Mouse (Mus musculus): ENCODE measurements around the gene Klhl1. TPM values are rescaled to one million over a fixed set of nuclear protein-coding genes. Genes with fewer than 3 reads are reported as not detected.

Gene Klhl1
- 2.0 and 2.9 TPM in 2 replicates for polyA plus RNA-seq (2014; fragmentation: Nextera tagmentation; extraction: Ambion mirVana)

- Histone ChIP-seq H3K27ac (ENCODE audit: low read depth, low read length) (0 out of 2 replicates have a peak within 1 kb of the TSS, but pooled peaks have one; percentile 17), H3K4me2 (ENCODE audit: low read length) (peak within 1 kb of the TSS; percentile 88), H3K27me3 (replicated peaks; ENCODE audit: control insufficient read depth, insufficient read depth, low read length) (no peaks in the 10 kb centered on the region), H3K9ac (ENCODE audit: low read length) (peak within 1 kb of the TSS; percentile 70), H3K4me3 (ENCODE audit: low read depth, low read length) (peak within 1 kb of the TSS; percentile 49), H3K4me1 (ENCODE audit: control insufficient read depth, insufficient read depth, low read length) (no peaks in the 10 kb centered on the region), H3K36me3 (ENCODE audit: control insufficient read depth, insufficient read depth, low read length) (no peaks in the 10 kb centered on the region), H3K9me3 (replicated peaks; ENCODE audit: control insufficient read depth, low read length) (no peaks in the 10 kb centered on the region)
- 41% methylated on average over 13 of the region's 13 CpGs for WGBS
- peak; percentile 86 for ATAC-seq
- DNase-seq (ENCODE audit: low spot score): peak; percentile 61
Measured at GRCm38 (mm10) chr14:96518954-96519682, at the start of gene Klhl1. TSS of gene Klhl1 (minus strand) at chr14:96519102.

- no peaks in the 10 kb centered on the region for H3K4me1 ChIP-seq (ENCODE audit: control insufficient read depth, insufficient read depth, low read length)
- 98% methylated on average over 2 of the region's 2 CpGs for WGBS
- no peak overlapping the region for H3K27ac ChIP-seq (ENCODE audit: low read depth, low read length)
- no peak overlapping the region for H3K4me3 ChIP-seq (ENCODE audit: low read depth, low read length)
- no peaks in the 10 kb centered on the region for H3K27me3 ChIP-seq (replicated peaks; ENCODE audit: control insufficient read depth, insufficient read depth, low read length)
- ATAC-seq: no peak
- H3K9me3 ChIP-seq (replicated peaks; ENCODE audit: control insufficient read depth, low read length): no peaks in the 10 kb centered on the region
- DNase-seq (ENCODE audit: low spot score): no peak
- H3K4me2 ChIP-seq (ENCODE audit: low read length): no peak overlapping the region
- no peaks in the 10 kb centered on the region for H3K36me3 ChIP-seq (ENCODE audit: control insufficient read depth, insufficient read depth, low read length)
- no peak overlapping the region for H3K9ac ChIP-seq (ENCODE audit: low read length)
Measured at GRCm38 (mm10) chr14:96553668-96554067, 34.8 kb upstream of the Klhl1 start.

GRCm38 (mm10) chr14:96518151-96518953 lies 550 bp downstream of the Klhl1 start:
- 0 out of 2 replicates have a peak overlapping the region, but pooled peaks have one; percentile 17 for H3K27ac ChIP-seq (ENCODE audit: low read depth, low read length)
- DNase-seq (ENCODE audit: low spot score): peak; percentile 65
- H3K4me2 ChIP-seq (ENCODE audit: low read length): peak overlapping the region; percentile 88
- H3K9me3 ChIP-seq (replicated peaks; ENCODE audit: control insufficient read depth, low read length): no peaks in the 10 kb centered on the region
- H3K4me1 ChIP-seq (ENCODE audit: control insufficient read depth, insufficient read depth, low read length): no peaks in the 10 kb centered on the region
- H3K27me3 ChIP-seq (replicated peaks; ENCODE audit: control insufficient read depth, insufficient read depth, low read length): no peaks in the 10 kb centered on the region
- H3K36me3 ChIP-seq (ENCODE audit: control insufficient read depth, insufficient read depth, low read length): no peaks in the 10 kb centered on the region
- H3K4me3 ChIP-seq (ENCODE audit: low read depth, low read length): peak overlapping the region; percentile 49
- peak overlapping the region; percentile 70 for H3K9ac ChIP-seq (ENCODE audit: low read length)
- peak; percentile 82 for ATAC-seq
- WGBS: under 1% methylated on average over 35 of the region's 35 CpGs

GRCm38 (mm10) chr14:96517727-96518126 lies 1.2 kb downstream of the Klhl1 start:
- ATAC-seq: peak; percentile 45
- H3K27ac ChIP-seq (ENCODE audit: low read depth, low read length): no peak overlapping the region
- 5% methylated on average over 9 of the region's 9 CpGs for WGBS

GRCm38 (mm10) chr14:96499936-96500335 lies 19.0 kb downstream of the Klhl1 start:
- Histone ChIP-seq H3K4me1 (ENCODE audit: control insufficient read depth, insufficient read depth, low read length) (no peaks in the 10 kb centered on the region), H3K9ac (ENCODE audit: low read length) (no peak overlapping the region), H3K4me3 (ENCODE audit: low read depth, low read length) (no peak overlapping the region), H3K36me3 (ENCODE audit: control insufficient read depth, insufficient read depth, low read length) (no peaks in the 10 kb centered on the region), H3K4me2 (ENCODE audit: low read length) (no peak overlapping the region), H3K9me3 (replicated peaks; ENCODE audit: control insufficient read depth, low read length) (no peaks in the 10 kb centered on the region), H3K27ac (ENCODE audit: low read depth, low read length) (no peak overlapping the region), H3K27me3 (replicated peaks; ENCODE audit: control insufficient read depth, insufficient read depth, low read length) (no peaks in the 10 kb centered on the region)
- no peak for DNase-seq (ENCODE audit: low spot score)
- ATAC-seq: no peak
- 93% methylated on average over 2 of the region's 2 CpGs for WGBS

More at GRCm38 (mm10) chr14:96517727-96518126, 1.2 kb downstream of the Klhl1 start:
- H3K9ac ChIP-seq (ENCODE audit: low read length): peak overlapping the region; percentile 70
- H3K4me1 ChIP-seq (ENCODE audit: control insufficient read depth, insufficient read depth, low read length): no peaks in the 10 kb centered on the region
- peak overlapping the region; percentile 49 for H3K4me3 ChIP-seq (ENCODE audit: low read depth, low read length)
- peak overlapping the region; percentile 88 for H3K4me2 ChIP-seq (ENCODE audit: low read length)
- no peaks in the 10 kb centered on the region for H3K36me3 ChIP-seq (ENCODE audit: control insufficient read depth, insufficient read depth, low read length)
- DNase-seq (ENCODE audit: low spot score): peak; percentile 28
- H3K27me3 ChIP-seq (replicated peaks; ENCODE audit: control insufficient read depth, insufficient read depth, low read length): no peaks in the 10 kb centered on the region
- no peaks in the 10 kb centered on the region for H3K9me3 ChIP-seq (replicated peaks; ENCODE audit: control insufficient read depth, low read length)

- Histone ChIP-seq H3K9me3 (replicated peaks; ENCODE audit: control insufficient read depth, low read length) (no peaks in the 10 kb centered on the region), H3K4me2 (ENCODE audit: low read length) (no peak overlapping the region), H3K36me3 (ENCODE audit: control insufficient read depth, insufficient read depth, low read length) (no peaks in the 10 kb centered on the region), H3K9ac (ENCODE audit: low read length) (no peak overlapping the region), H3K4me3 (ENCODE audit: low read depth, low read length) (no peak overlapping the region), H3K27ac (ENCODE audit: low read depth, low read length) (no peak overlapping the region), H3K27me3 (replicated peaks; ENCODE audit: control insufficient read depth, insufficient read depth, low read length) (no peaks in the 10 kb centered on the region), H3K4me1 (ENCODE audit: control insufficient read depth, insufficient read depth, low read length) (no peaks in the 10 kb centered on the region)
- ATAC-seq (peak; percentile 77), DNase-seq (ENCODE audit: low spot score) (peak; percentile 63)
- WGBS: 13% methylated on average over 2 of the region's 2 CpGs
Measured at GRCm38 (mm10) chr14:96471812-96472211, 47.1 kb downstream of the Klhl1 start.

GRCm38 (mm10) chr14:96471336-96471735 lies 47.6 kb downstream of the Klhl1 start:
- Histone ChIP-seq H3K9me3 (replicated peaks; ENCODE audit: control insufficient read depth, low read length) (no peaks in the 10 kb centered on the region), H3K4me2 (ENCODE audit: low read length) (no peak overlapping the region), H3K4me3 (ENCODE audit: low read depth, low read length) (no peak overlapping the region), H3K36me3 (ENCODE audit: control insufficient read depth, insufficient read depth, low read length) (no peaks in the 10 kb centered on the region), H3K27ac (ENCODE audit: low read depth, low read length) (no peak overlapping the region), H3K4me1 (ENCODE audit: control insufficient read depth, insufficient read depth, low read length) (no peaks in the 10 kb centered on the region), H3K9ac (ENCODE audit: low read length) (no peak overlapping the region), H3K27me3 (replicated peaks; ENCODE audit: control insufficient read depth, insufficient read depth, low read length) (no peaks in the 10 kb centered on the region)
- peak; percentile 49 for DNase-seq (ENCODE audit: low spot score)
- ATAC-seq: peak; percentile 65; the same call in 1 of the 2 replicates

GRCm38 (mm10) chr14:96461756-96462155 lies 57.1 kb downstream of the Klhl1 start:
- Histone ChIP-seq H3K4me1 (ENCODE audit: control insufficient read depth, insufficient read depth, low read length) (no peaks in the 10 kb centered on the region), H3K4me2 (ENCODE audit: low read length) (no peak overlapping the region), H3K27ac (ENCODE audit: low read depth, low read length) (no peak overlapping the region), H3K27me3 (replicated peaks; ENCODE audit: control insufficient read depth, insufficient read depth, low read length) (no peaks in the 10 kb centered on the region), H3K9ac (ENCODE audit: low read length) (no peak overlapping the region), H3K4me3 (ENCODE audit: low read depth, low read length) (no peak overlapping the region), H3K36me3 (ENCODE audit: control insufficient read depth, insufficient read depth, low read length) (no peaks in the 10 kb centered on the region), H3K9me3 (replicated peaks; ENCODE audit: control insufficient read depth, low read length) (no peaks in the 10 kb centered on the region)
- no peak for ATAC-seq
- peak; percentile 22 for DNase-seq (ENCODE audit: low spot score)
- 71% methylated on average over 2 of the region's 2 CpGs for WGBS
